Mouse (Mus musculus) C2C12 (cell line): ENCODE measurements at regions not wholly inside any gene's neighbourhood (a gene's known extent, or its start where the extent isn't known, plus 50 kb on each side); places are given as distances from the start of the nearest gene placed in this dataset.

Experiments
- H3K27me3 ChIP-seq: one replicate; pipeline ENCODE4 v1.6.1; 2011; ENCODE audit not compliant: control insufficient read depth, insufficient read depth, insufficient read length
- H3K36me3 ChIP-seq: one replicate; pipeline ENCODE4 v1.6.1; 2011; ENCODE audit not compliant: control insufficient read depth, insufficient read depth
- H3K4me3 ChIP-seq: one replicate; pipeline ENCODE4 v1.5.1; 2011; ENCODE audit warnings: mild to moderate bottlenecking, control low read depth; ENCODE audit not compliant: poor library complexity, insufficient read depth, severe bottlenecking
- H3K79me2 ChIP-seq: one replicate; pipeline ENCODE4 v1.6.1; 2011; ENCODE audit not compliant: control insufficient read depth, insufficient read depth
- H3K79me3 ChIP-seq: one replicate; pipeline ENCODE4 v1.6.1; 2011; ENCODE audit warnings: low read depth, control low read depth
- H3ac ChIP-seq: one replicate; pipeline ENCODE3; 2011; ENCODE audit warnings: low read depth; ENCODE audit not compliant: control insufficient read depth, insufficient read length
- CEBPB ChIP-seq: IDR thresholded peaks from one replicate; pipeline ENCODE4 v1.6.1; 2011; ENCODE audit warnings: low read depth, mild to moderate bottlenecking, control low read depth, moderate library complexity
- CTCF ChIP-seq: IDR thresholded peaks from one replicate; pipeline ENCODE4 v1.5.1; 2011; ENCODE audit not compliant: control insufficient read depth, insufficient read depth, insufficient read length
- FOSL1 ChIP-seq: IDR thresholded peaks from one replicate; pipeline ENCODE4 v1.8.0; 2011; ENCODE audit warnings: mild to moderate bottlenecking, low read length; ENCODE audit not compliant: poor library complexity, insufficient read depth, severe bottlenecking
- MAX ChIP-seq: IDR thresholded peaks from one replicate; pipeline ENCODE4 v1.6.1; 2011; ENCODE audit warnings: mild to moderate bottlenecking, control low read depth
- MYOD1 ChIP-seq: IDR thresholded peaks from one replicate; pipeline ENCODE4 v1.6.1; 2011; ENCODE audit warnings: low read depth; ENCODE audit not compliant: control insufficient read depth, insufficient read length
- MYOG ChIP-seq: IDR thresholded peaks from one replicate; pipeline ENCODE4 v1.6.1; 2011; ENCODE audit not compliant: control insufficient read depth, insufficient read length; ENCODE audit errors: extremely low read depth
- USF1 ChIP-seq: IDR thresholded peaks from one replicate; pipeline ENCODE4 v1.6.1; 2011; ENCODE audit warnings: low read depth, mild to moderate bottlenecking, control low read depth, moderate library complexity

DNA sequence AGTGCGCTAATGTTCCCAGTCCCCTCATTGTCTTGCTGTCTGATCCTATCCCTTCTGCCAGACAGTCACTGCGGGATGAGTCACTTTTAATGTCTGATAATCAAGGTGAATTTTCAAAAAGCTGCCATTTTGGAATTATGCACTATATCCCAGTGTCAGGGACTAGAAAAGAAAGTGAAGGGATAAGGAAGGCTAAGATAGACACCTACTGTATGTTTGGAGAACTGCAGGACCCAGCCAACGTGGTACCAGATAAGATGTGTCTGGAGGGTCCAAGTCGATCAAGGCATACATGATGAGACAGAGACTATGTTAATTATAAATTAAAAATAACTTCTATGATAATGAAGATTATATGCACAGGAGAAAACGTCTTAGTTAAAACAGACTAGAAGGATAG lies 76.6 kb upstream of the Pmfbp1 start:
- Histone ChIP-seq H3K4me3 (no peak overlapping the region), H3ac (no peak overlapping the region), H3K79me2 (no peaks in the 10 kb centered on the region), H3K27me3 (no peaks in the 10 kb centered on the region), H3K36me3 (no peaks in the 10 kb centered on the region), H3K79me3 (no peaks in the 10 kb centered on the region)
- TF ChIP-seq MAX (no peak), USF1 (no peak)

DNA sequence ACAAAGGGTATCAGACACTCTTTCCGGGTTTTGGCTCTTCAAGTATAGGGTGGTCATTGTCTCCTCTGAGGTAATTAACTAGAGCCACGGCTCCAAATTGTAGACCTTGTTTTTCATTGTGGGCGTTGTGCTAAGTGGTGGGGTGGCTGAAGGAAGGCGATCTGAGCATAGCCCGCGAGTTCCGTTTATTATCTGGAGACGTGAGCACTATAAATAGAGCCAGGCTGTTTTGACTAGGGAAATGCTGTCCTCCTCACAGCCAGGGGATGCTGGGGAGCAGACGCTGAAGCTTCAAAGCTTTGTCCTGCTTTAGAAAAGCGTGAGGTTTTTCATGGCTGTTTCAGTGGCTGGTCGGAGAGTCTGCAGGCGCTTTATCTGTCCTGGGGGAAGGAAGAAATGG lies 75.9 kb upstream of the Pmfbp1 start:
- TF ChIP-seq MYOD1 (no peak), MAX (no peak), MYOG (no peak), FOSL1 (no peak)
- Histone ChIP-seq H3K36me3 (no peaks in the 10 kb centered on the region), H3ac (no peak overlapping the region), H3K27me3 (no peaks in the 10 kb centered on the region), H3K79me2 (no peaks in the 10 kb centered on the region), H3K4me3 (no peak overlapping the region), H3K79me3 (no peaks in the 10 kb centered on the region)

DNA sequence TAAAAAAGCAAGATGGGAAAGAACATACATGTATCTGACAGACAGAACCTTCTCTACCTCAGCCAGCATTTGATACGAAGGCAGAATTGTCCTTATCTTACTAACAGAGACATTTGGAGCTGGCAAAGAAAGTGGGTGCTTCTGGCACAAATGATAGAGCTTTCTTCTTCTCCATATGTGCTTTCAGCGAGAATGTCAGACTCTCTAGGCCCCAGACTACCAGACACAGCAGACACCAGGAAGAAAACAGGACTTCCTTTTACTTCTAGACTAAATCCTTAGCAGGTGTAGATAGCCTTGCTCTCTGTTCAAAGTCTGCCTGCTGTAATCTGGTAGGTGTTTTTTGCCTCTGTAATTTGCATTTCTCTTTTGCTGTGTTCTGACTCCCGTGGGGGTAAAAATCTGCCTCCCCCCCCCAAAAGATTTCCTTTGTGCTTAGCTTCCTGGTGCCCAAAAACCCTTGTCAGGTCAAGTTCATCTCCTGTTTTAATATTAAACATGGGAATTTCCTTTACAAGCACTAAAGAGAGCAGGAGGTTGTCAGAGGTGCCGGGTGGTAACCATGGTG lies 74.7 kb upstream of the Pmfbp1 start:
- H3K36me3 ChIP-seq: no peaks in the 10 kb centered on the region
- H3ac ChIP-seq: no peak overlapping the region
- no peak overlapping the region for H3K4me3 ChIP-seq
- H3K27me3 ChIP-seq: no peaks in the 10 kb centered on the region
- no peaks in the 10 kb centered on the region for H3K79me3 ChIP-seq
- H3K79me2 ChIP-seq: no peaks in the 10 kb centered on the region
- TF ChIP-seq USF1 (no peak), CEBPB (no peak), FOSL1 (no peak), MYOG (no peak), MYOD1 (no peak), MAX (no peak), CTCF (no peak)

DNA sequence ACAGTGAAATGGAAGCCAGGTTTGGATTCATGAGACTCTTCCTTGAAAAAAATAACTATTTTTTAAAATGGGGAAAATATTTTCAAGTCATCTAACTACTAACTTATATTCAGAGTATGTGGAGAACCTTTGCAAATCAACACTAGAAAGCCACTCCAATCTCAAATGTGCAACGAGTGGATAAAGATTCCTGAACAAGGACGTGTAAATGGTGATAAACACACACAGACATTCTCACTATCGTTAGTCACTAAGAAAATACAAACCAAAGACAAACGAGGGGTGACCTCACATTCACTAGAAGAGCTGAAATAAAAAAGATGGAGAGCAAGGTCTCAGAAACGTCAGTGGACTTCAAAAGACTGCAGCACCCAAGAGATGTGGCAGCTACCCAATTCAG lies 69.8 kb upstream of the Pmfbp1 start:
- no peaks in the 10 kb centered on the region for H3K79me2 ChIP-seq
- H3ac ChIP-seq: no peak overlapping the region
- no peaks in the 10 kb centered on the region for H3K36me3 ChIP-seq
- H3K4me3 ChIP-seq: no peak overlapping the region
- H3K79me3 ChIP-seq: no peaks in the 10 kb centered on the region
- no peaks in the 10 kb centered on the region for H3K27me3 ChIP-seq
- no peak for TF ChIP-seq MYOD1

DNA sequence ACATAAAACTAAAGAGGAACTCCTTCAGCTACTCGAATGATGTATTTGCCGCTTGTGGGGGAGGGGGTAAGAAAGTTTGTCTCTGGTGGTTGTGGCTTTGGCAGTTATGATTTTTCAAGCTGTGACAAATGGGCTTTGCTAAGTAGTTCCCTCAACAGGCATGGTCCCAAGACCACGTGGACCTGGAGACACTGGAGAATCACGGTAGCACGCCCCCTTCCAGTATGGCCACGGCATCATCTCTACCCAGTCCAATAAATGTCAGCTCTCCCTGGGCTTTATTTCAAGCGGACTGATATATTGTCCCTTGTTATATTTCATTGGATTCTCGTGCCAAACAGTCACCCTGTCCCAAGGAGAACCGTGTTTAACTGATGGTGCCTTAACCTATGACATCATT lies 65.3 kb upstream of the Pmfbp1 start:
- TF ChIP-seq MYOG (no peak), MAX (no peak), CTCF (no peak), FOSL1 (no peak), USF1 (no peak), MYOD1 (no peak), CEBPB (no peak)
- no peak overlapping the region for H3ac ChIP-seq

DNA sequence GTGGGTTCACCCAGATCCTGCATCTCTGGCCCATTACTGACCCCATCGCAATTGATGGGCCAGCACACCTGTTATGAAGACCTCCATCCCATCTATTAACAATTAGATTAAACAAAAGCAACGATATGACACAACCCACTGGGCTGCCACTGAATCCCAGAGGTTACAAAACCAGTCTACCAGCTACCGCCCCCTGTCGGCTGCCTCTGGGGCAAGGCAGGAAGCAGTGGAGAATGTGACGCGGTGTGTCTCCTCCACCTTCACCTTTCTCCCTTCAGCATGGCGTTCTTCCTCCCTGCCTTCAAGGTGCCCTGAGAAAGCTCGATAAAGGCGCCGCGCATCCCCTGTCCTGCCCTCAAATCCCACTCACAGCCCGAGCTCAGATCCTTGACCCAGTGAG lies 59.3 kb upstream of the Pmfbp1 start:
- Histone ChIP-seq H3K36me3 (no peaks in the 10 kb centered on the region), H3K27me3 (peaks cover 9% of the 10 kb centered on the region), H3K79me3 (no peaks in the 10 kb centered on the region), H3K79me2 (no peaks in the 10 kb centered on the region), H3ac (no peak overlapping the region), H3K4me3 (no peak overlapping the region)
- TF ChIP-seq FOSL1 (no peak), CEBPB (no peak), CTCF (no peak), MYOG (no peak), MAX (no peak), USF1 (no peak), MYOD1 (no peak)

More for the DNA sequence above, 65.3 kb upstream of the Pmfbp1 start:
- Histone ChIP-seq H3K4me3 (no peak overlapping the region), H3K79me2 (no peaks in the 10 kb centered on the region), H3K36me3 (no peaks in the 10 kb centered on the region), H3K79me3 (no peaks in the 10 kb centered on the region), H3K27me3 (peaks cover 3% of the 10 kb centered on the region)

DNA sequence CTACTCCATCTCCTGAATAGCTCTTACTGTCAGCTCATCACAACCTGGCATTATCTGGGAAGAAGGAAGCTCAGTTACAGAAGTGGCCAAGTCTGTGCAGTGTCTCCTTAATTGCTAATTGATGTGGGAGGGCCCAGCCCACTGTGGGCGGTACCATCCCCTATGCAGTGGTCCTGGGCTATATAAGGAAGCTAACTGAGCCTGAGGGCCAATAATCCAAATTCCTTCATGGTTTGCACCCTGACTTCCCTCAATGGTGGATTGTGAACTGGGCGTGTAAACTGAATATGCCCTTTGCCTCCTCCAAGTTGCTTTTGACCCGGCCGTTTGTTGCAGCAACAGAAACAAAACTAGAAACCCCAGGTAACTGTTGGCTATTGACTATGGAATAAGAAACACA lies 57.8 kb upstream of the Pmfbp1 start:
- Histone ChIP-seq H3ac (no peak overlapping the region), H3K36me3 (no peaks in the 10 kb centered on the region), H3K79me3 (no peaks in the 10 kb centered on the region), H3K79me2 (no peaks in the 10 kb centered on the region), H3K4me3 (no peak overlapping the region), H3K27me3 (peaks cover 7% of the 10 kb centered on the region)
- TF ChIP-seq MYOG (no peak), MYOD1 (no peak), FOSL1 (no peak), USF1 (no peak), MAX (no peak), CTCF (no peak)
